ENCODE assay signal across 8 mouse cellular contexts in genomic region chr14:55854406-55855100, GRCm38 (mm10). TPM values are rescaled to one million over a fixed set of nuclear protein-coding genes. Genes with fewer than 3 reads are reported as not detected.
DNase-seq lines count a peak whose midpoint lies in the region; ATAC-seq and TF ChIP-seq lines count a peak whose summit lies in the region.

No protein-coding gene starts in this region.

- peaks cover 32 to 54% of the 10 kb centered on the region in 2 experiments for H3K4me1 ChIP-seq in heart, embryonic 14.5 days (ENCODE audit: control insufficient read depth in 2 of 2, insufficient read depth in 2 of 2, low read length in 2 of 2)
- H3K4me1 ChIP-seq in liver, postnatal 0 days (ENCODE audit: insufficient read depth) = peaks cover 30% of the 10 kb centered on the region
- peaks cover 14% of the 10 kb centered on the region for H3K4me1 ChIP-seq in olfactory bulb, adult 2 months (ENCODE audit: control insufficient read depth, insufficient read depth, low read length)

- TF ChIP-seq EP300 in liver, postnatal 0 days (IDR thresholded peaks at IDR 0.05; ENCODE audit: low read depth) = no peak

- WGBS in heart, embryonic 14.5 days = under 1% methylated on average over 9 of the region's 9 CpGs
- 4% methylated on average over 9 of the region's 9 CpGs for WGBS in liver, postnatal 0 days (ENCODE audit: insufficient replicate concordance)
- WGBS in olfactory bulb, adult 2 months = 15% methylated on average over 9 of the region's 9 CpGs

- ATAC-seq in heart, embryonic 14.5 days (ENCODE audit: insufficient number of reproducible peaks, insufficient read depth, low FRiP score, low read depth) = no peak
- no peak for ATAC-seq in liver, postnatal 0 days

- H3K9me3 ChIP-seq in heart, embryonic 14.5 days (ENCODE audit: control insufficient read depth, low read length) = no peaks in the 10 kb centered on the region
- no peaks in the 10 kb centered on the region for H3K9me3 ChIP-seq in liver, postnatal 0 days (ENCODE audit: low read length)

- TF ChIP-seq CTCF in liver, postnatal 0 days (IDR thresholded peaks at IDR 0.05; ENCODE audit: low read depth) = no peak
- TF ChIP-seq CTCF in olfactory bulb, adult 2 months (IDR thresholded peaks at IDR 0.05; ENCODE audit: insufficient read depth, low read depth, low read length) = no peak

- no peaks in the 10 kb centered on the region for H3K27me3 ChIP-seq in heart, embryonic 14.5 days (ENCODE audit: control insufficient read depth, insufficient read depth, low read length)
- H3K27me3 ChIP-seq in liver, postnatal 0 days (ENCODE audit: insufficient read depth, low read length) = no peaks in the 10 kb centered on the region

- H3K36me3 ChIP-seq in heart, embryonic 14.5 days (ENCODE audit: control insufficient read depth, insufficient read depth, low read length) = peaks cover 12% of the 10 kb centered on the region
- H3K36me3 ChIP-seq in liver, postnatal 0 days (replicated peaks; ENCODE audit: insufficient read depth, low read length) = no peaks in the 10 kb centered on the region

- H3K4me2 ChIP-seq in heart, embryonic 14.5 days (ENCODE audit: low read length) = peak overlapping the region; percentile 88
- peak overlapping the region; percentile 87 for H3K4me2 ChIP-seq in liver, postnatal 0 days (ENCODE audit: low read depth, low read length)

- DNase-seq in adrenal gland, adult 2 months = peak; percentile 20
- no peak for DNase-seq in adrenal gland, adult 8-10 months
- DNase-seq in Muller cell, postnatal 12 days (ENCODE audit: inconsistent ontology term) = peak; percentile 41
- no peak for DNase-seq in liver, postnatal 0 days
- DNase-seq in layer of hippocampus, postnatal 25 days (ENCODE audit: extremely low spot score in 1 of 2, low spot score in 1 of 2) = no peak
- DNase-seq in cerebellum, adult 8-10 months = no peak

- no peak for TF ChIP-seq POLR2A in olfactory bulb, adult 2 months (IDR thresholded peaks at IDR 0.05; ENCODE audit: insufficient read depth, low read depth, low read length)

- H3K9ac ChIP-seq in heart, embryonic 14.5 days (ENCODE audit: low read length) = peak overlapping the region; percentile 88
- H3K9ac ChIP-seq in liver, postnatal 0 days (replicated peaks) = peak overlapping the region; percentile 66

- H3K4me3 ChIP-seq in heart, embryonic 14.5 days (ENCODE audit: control insufficient read depth in 1 of 2, insufficient read depth in 1 of 2, low read depth in 1 of 2, low read length in 2 of 2) = peak overlapping the region; percentile 70 to 88
- peak overlapping the region; percentile 51 for H3K4me3 ChIP-seq in liver, postnatal 0 days (ENCODE audit: low read depth, low read length)
- peak overlapping the region; percentile 52 for H3K4me3 ChIP-seq in olfactory bulb, adult 2 months (ENCODE audit: insufficient read depth, low read depth, low read length)

- peak overlapping the region; percentile 93 to 95 for H3K27ac ChIP-seq in heart, embryonic 14.5 days (replicated peaks in 1 of 2; ENCODE audit: control insufficient read depth in 1 of 2, insufficient read depth in 1 of 2, low read depth in 2 of 2, low read length in 2 of 2)
- H3K27ac ChIP-seq in liver, postnatal 0 days (ENCODE audit: low read depth) = peak overlapping the region; percentile 53
- 0 out of 2 replicates have a peak overlapping the region, but pooled peaks have one; percentile 6 for H3K27ac ChIP-seq in olfactory bulb, adult 2 months (ENCODE audit: insufficient read depth, low read depth, low read length)

RNA-seq across cellular contexts. Expression of gene Nynrin, which starts 0.7 kb away (rescaled TPM):
- 10 to 100 TPM in 1 of 2 experiments, 1 to 10 TPM in 1; 7.2 to 16.1 TPM for total RNA-seq in adrenal gland, adult 2 months (2021)
- polyA plus RNA-seq in adrenal gland, adult 2 months (2012; rRNA removed) = 5.1 and 5.3 TPM in 2 replicates
- 10 to 100 TPM; 14.3 to 23.2 (median 17.2) TPM for total RNA-seq in adrenal gland, adult 8-10 months (2022)
- 11.0 and 12.4 TPM in 2 replicates for polyA plus RNA-seq in heart, embryonic 14.5 days (2014; fragmentation: Nextera tagmentation; extraction: Ambion mirVana)
- 0.63 and 0.70 TPM in 2 replicates for polyA plus RNA-seq in liver, postnatal 0 days (2015; fragmentation: Nextera tagmentation; extraction: Ambion mirVana)
- not detected in 2 replicates for polyA plus RNA-seq in olfactory bulb, adult 2 months (2012; ENCODE audit: insufficient read depth, insufficient read length, low replicate concordance, missing spikeins)
- 10 to 100 TPM in 1 of 2 experiments, 1 to 10 TPM in 1; 8.5 to 10.7 TPM for total RNA-seq in layer of hippocampus, postnatal 25 days (2021)

RNA-seq across cellular contexts. Expression of gene Cbln3, which starts 29.6 kb away (rescaled TPM):
- total RNA-seq in adrenal gland, adult 2 months (2021) = under 1 TPM in 1 of 2 experiments, not detected in 1; 0.20 TPM
- 0.03 and 0.25 TPM in 2 replicates for polyA plus RNA-seq in adrenal gland, adult 2 months (2012; rRNA removed)
- under 1 TPM in 3 of 4 experiments, not detected in 1; 0.05 to 0.22 (median 0.06) TPM for total RNA-seq in adrenal gland, adult 8-10 months (2022)
- 0.24 and 0.61 TPM in 2 replicates for polyA plus RNA-seq in heart, embryonic 14.5 days (2014; fragmentation: Nextera tagmentation; extraction: Ambion mirVana)
- polyA plus RNA-seq in liver, postnatal 0 days (2015; fragmentation: Nextera tagmentation; extraction: Ambion mirVana) = 0.29 and 0.40 TPM in 2 replicates
- polyA plus RNA-seq in olfactory bulb, adult 2 months (2012; ENCODE audit: insufficient read depth, insufficient read length, low replicate concordance, missing spikeins) = not detected in 2 replicates
- total RNA-seq in layer of hippocampus, postnatal 25 days (2021) = 1 to 10 TPM in 1 of 2 experiments, under 1 TPM in 1; 0.42 to 1.4 TPM

RNA-seq across cellular contexts. Expression of gene Khnyn, which starts 30.2 kb away (rescaled TPM):
- 10 to 100 TPM; 12.3 to 18.2 TPM for total RNA-seq in adrenal gland, adult 2 months (2021)
- 13.0 and 14.6 TPM in 2 replicates for polyA plus RNA-seq in adrenal gland, adult 2 months (2012; rRNA removed)
- 10 to 100 TPM; 19.1 to 27.2 (median 25.1) TPM for total RNA-seq in adrenal gland, adult 8-10 months (2022)
- 5.7 and 6.1 TPM in 2 replicates for polyA plus RNA-seq in heart, embryonic 14.5 days (2014; fragmentation: Nextera tagmentation; extraction: Ambion mirVana)
- polyA plus RNA-seq in liver, postnatal 0 days (2015; fragmentation: Nextera tagmentation; extraction: Ambion mirVana) = 4.6 and 5.2 TPM in 2 replicates
- not detected in 2 replicates for polyA plus RNA-seq in olfactory bulb, adult 2 months (2012; ENCODE audit: insufficient read depth, insufficient read length, low replicate concordance, missing spikeins)
- 10 to 100 TPM; 10.5 to 12.1 TPM for total RNA-seq in layer of hippocampus, postnatal 25 days (2021)

RNA-seq across cellular contexts. Expression of gene Nfatc4, which starts 31.6 kb away (rescaled TPM):
- total RNA-seq in adrenal gland, adult 2 months (2021) = 10 to 100 TPM; 17.9 to 21.9 TPM
- 50.5 and 58.1 TPM in 2 replicates for polyA plus RNA-seq in adrenal gland, adult 2 months (2012; rRNA removed)
- 10 to 100 TPM; 23.3 to 45.1 (median 31.1) TPM for total RNA-seq in adrenal gland, adult 8-10 months (2022)
- 7.6 and 11.0 TPM in 2 replicates for polyA plus RNA-seq in heart, embryonic 14.5 days (2014; fragmentation: Nextera tagmentation; extraction: Ambion mirVana)
- 0.41 and 0.63 TPM in 2 replicates for polyA plus RNA-seq in liver, postnatal 0 days (2015; fragmentation: Nextera tagmentation; extraction: Ambion mirVana)
- not detected in 2 replicates for polyA plus RNA-seq in olfactory bulb, adult 2 months (2012; ENCODE audit: insufficient read depth, insufficient read length, low replicate concordance, missing spikeins)
- 1 to 10 TPM; 1.6 to 3.9 TPM for total RNA-seq in layer of hippocampus, postnatal 25 days (2021)

RNA-seq across cellular contexts. Expression of gene Sdr39u1, which starts 45.5 kb away (rescaled TPM):
- 10 to 100 TPM; 81.0 to 92.5 TPM for total RNA-seq in adrenal gland, adult 2 months (2021)
- polyA plus RNA-seq in adrenal gland, adult 2 months (2012; rRNA removed) = 45.9 and 52.8 TPM in 2 replicates
- 10 to 100 TPM; 65.6 to 78.4 (median 73.2) TPM for total RNA-seq in adrenal gland, adult 8-10 months (2022)
- polyA plus RNA-seq in heart, embryonic 14.5 days (2014; fragmentation: Nextera tagmentation; extraction: Ambion mirVana) = 51.6 and 52.1 TPM in 2 replicates
- 26.2 and 26.9 TPM in 2 replicates for polyA plus RNA-seq in liver, postnatal 0 days (2015; fragmentation: Nextera tagmentation; extraction: Ambion mirVana)
- not detected in 2 replicates for polyA plus RNA-seq in olfactory bulb, adult 2 months (2012; ENCODE audit: insufficient read depth, insufficient read length, low replicate concordance, missing spikeins)
- 10 to 100 TPM; 74.9 to 79.0 TPM for total RNA-seq in layer of hippocampus, postnatal 25 days (2021)

Comparison
In these comparisons a context has a peak if more than half of its experiments do, and no peak if none do; other contexts are left out.
1. DNase-seq: peak in adrenal gland, adult 2 months (single experiment) and Muller cell, postnatal 12 days (single experiment); none in adrenal gland, adult 8-10 months (single experiment), liver, postnatal 0 days (single experiment), layer of hippocampus, postnatal 25 days (0 of 2) and cerebellum, adult 8-10 months (single experiment).
2. H3K27ac ChIP-seq: peak in every context shown above with its lines; median percentile 94 in heart, embryonic 14.5 days; 53 in liver, postnatal 0 days; 6 in olfactory bulb, adult 2 months.
3. Peak in every context shown above with its lines, with median percentiles within 50 percentile points of each other: H3K4me3 ChIP-seq.